Mouse (Mus musculus): ENCODE measurements around the gene Tbc1d7. TPM values are rescaled to one million over a fixed set of nuclear protein-coding genes. Genes with fewer than 3 reads are reported as not detected.

The Tbc1d7 gene
- polyA plus RNA-seq, 1 experiment from 2014 or later, result 33.9 TPM

DNA sequence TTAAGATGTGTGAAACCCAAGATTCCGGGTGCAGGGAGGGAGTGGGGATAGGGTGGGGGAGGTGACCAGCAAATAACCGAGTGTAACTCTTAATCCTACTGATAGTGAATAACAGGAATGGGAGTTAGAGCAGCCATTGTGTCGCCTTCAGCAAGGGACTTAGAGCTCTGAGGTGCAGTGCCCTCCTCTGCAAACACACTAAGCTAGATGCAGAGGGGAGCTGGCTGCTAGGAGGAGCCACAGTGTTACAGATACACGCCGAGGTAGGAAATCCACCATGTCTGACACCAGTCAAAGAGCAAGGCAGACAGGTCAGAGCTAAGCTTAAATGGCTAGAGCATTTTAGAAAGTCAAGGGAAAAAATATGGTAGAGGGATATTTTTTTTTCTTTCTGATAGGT, 13.9 kb downstream of the Tbc1d7 start:
- no peak overlapping the region for H3K4me2 ChIP-seq (ENCODE audit: low read depth, low read length)
- no peak overlapping the region for H3K4me3 ChIP-seq (ENCODE audit: low read length)
- no peaks in the 10 kb centered on the region for H3K27me3 ChIP-seq (replicated peaks; ENCODE audit: control insufficient read depth, insufficient read depth, low read length)
- ATAC-seq, result no peak
- H3K27ac ChIP-seq (ENCODE audit: low read length), result no peak overlapping the region
- H3K9ac ChIP-seq (ENCODE audit: low read depth, low read length), result no peak overlapping the region
- H3K9me3 ChIP-seq (ENCODE audit: control insufficient read depth, low read length), result no peaks in the 10 kb centered on the region
- H3K36me3 ChIP-seq (ENCODE audit: control insufficient read depth, insufficient read depth, low read length), result no peaks in the 10 kb centered on the region
- WGBS, result 51% methylated on average over 5 of the region's 5 CpGs
- H3K4me1 ChIP-seq (ENCODE audit: control insufficient read depth, insufficient read depth, low read length), result no peaks in the 10 kb centered on the region

DNA sequence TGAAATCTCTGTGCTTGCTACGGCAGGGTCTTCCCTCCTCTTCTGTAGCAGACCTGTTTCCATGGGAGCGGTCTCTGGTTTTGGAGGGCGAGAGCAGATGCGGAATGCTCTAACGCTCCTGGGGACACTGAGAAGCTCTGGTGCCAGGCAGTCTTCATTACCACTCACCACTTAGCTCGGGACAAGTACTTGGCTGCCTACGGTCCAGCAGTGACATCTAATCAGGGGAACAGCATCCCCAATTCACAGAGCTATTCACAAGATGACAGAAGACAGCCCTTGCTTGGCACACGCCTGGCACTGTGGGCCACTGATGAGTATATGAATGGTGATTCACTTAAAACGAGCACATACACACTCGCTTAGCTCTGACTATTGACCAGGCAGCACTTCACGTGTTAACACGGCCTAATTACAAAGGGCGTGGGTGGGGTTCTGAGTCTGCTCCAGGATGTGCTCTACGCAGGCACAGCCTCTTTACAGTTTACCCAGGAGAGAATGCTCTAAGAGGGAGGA, 19.2 kb downstream of the Tbc1d7 start:
- Histone ChIP-seq H3K4me3 (ENCODE audit: low read length) (no peak overlapping the region), H3K9ac (ENCODE audit: low read depth, low read length) (no peak overlapping the region), H3K27me3 (replicated peaks; ENCODE audit: control insufficient read depth, insufficient read depth, low read length) (no peaks in the 10 kb centered on the region), H3K9me3 (ENCODE audit: control insufficient read depth, low read length) (no peaks in the 10 kb centered on the region), H3K27ac (ENCODE audit: low read length) (no peak overlapping the region), H3K4me1 (ENCODE audit: control insufficient read depth, insufficient read depth, low read length) (no peaks in the 10 kb centered on the region), H3K36me3 (ENCODE audit: control insufficient read depth, insufficient read depth, low read length) (0 out of 2 replicates have a peak, but pooled peaks cover 2% of the 10 kb centered on the region), H3K4me2 (ENCODE audit: low read depth, low read length) (no peak overlapping the region)
- ATAC-seq, result no peak
- WGBS, result 87% methylated on average over 14 of the region's 14 CpGs

DNA sequence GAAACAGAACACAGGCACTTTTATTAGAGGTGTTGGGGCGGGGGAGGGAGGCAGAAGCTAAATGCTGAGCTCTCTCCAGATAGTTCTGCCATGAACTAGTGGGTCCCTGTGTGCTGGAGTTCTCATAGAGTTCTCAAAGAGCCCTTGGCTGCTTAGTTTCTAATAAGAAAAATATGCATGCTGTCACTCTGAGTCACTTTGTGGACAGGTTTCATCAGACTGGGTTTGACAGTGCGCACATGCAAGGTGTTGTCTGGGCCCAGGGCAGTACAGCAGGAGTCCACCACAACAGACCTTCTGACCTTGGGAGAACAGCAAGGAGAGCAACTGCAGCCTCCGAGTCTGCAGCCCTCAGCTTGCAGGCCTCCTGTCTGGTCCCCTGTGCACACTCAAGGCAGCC, 21.6 kb downstream of the Tbc1d7 start:
- no peak for ATAC-seq
- H3K27ac ChIP-seq (ENCODE audit: low read length), result no peak overlapping the region
- no peak overlapping the region for H3K4me2 ChIP-seq (ENCODE audit: low read depth, low read length)
- H3K9ac ChIP-seq (ENCODE audit: low read depth, low read length), result no peak overlapping the region
- no peaks in the 10 kb centered on the region for H3K4me1 ChIP-seq (ENCODE audit: control insufficient read depth, insufficient read depth, low read length)
- H3K27me3 ChIP-seq (replicated peaks; ENCODE audit: control insufficient read depth, insufficient read depth, low read length), result no peaks in the 10 kb centered on the region
- 75% methylated on average over 3 of the region's 3 CpGs for WGBS
- no peak overlapping the region for H3K4me3 ChIP-seq (ENCODE audit: low read length)
- 0 out of 2 replicates have a peak, but pooled peaks cover 2% of the 10 kb centered on the region for H3K36me3 ChIP-seq (ENCODE audit: control insufficient read depth, insufficient read depth, low read length)
- no peaks in the 10 kb centered on the region for H3K9me3 ChIP-seq (ENCODE audit: control insufficient read depth, low read length)

DNA sequence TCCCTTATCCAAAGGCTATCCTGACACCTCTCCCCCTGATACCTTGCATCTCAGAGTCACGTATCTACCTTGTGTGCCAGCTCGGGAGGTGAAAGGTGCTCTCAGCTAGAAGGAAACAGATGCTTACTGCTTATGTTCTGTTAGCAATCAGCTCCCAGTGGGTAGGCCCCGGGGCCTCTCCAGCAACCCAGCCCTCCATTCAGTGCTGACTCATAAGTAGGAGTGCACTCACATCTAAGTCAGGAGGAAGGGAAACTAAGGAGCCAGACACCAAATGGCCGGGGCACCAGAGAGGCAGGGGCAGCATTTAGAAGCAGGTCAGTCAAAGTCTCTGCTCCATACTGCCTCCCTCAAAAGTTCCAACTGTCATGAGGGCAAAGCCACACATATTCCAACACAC, 22.6 kb downstream of the Tbc1d7 start:
- H3K4me2 ChIP-seq (ENCODE audit: low read depth, low read length), result no peak overlapping the region
- H3K9ac ChIP-seq (ENCODE audit: low read depth, low read length), result no peak overlapping the region
- H3K9me3 ChIP-seq (ENCODE audit: control insufficient read depth, low read length), result no peaks in the 10 kb centered on the region
- no peak overlapping the region for H3K4me3 ChIP-seq (ENCODE audit: low read length)
- H3K27me3 ChIP-seq (replicated peaks; ENCODE audit: control insufficient read depth, insufficient read depth, low read length), result no peaks in the 10 kb centered on the region
- 0 out of 2 replicates have a peak, but pooled peaks cover 2% of the 10 kb centered on the region for H3K36me3 ChIP-seq (ENCODE audit: control insufficient read depth, insufficient read depth, low read length)
- peak; percentile 52; the same call in 1 of the 2 replicates for ATAC-seq
- H3K27ac ChIP-seq (ENCODE audit: low read length), result no peak overlapping the region
- no peaks in the 10 kb centered on the region for H3K4me1 ChIP-seq (ENCODE audit: control insufficient read depth, insufficient read depth, low read length)
- WGBS, result 69% methylated on average over 4 of the region's 4 CpGs

DNA sequence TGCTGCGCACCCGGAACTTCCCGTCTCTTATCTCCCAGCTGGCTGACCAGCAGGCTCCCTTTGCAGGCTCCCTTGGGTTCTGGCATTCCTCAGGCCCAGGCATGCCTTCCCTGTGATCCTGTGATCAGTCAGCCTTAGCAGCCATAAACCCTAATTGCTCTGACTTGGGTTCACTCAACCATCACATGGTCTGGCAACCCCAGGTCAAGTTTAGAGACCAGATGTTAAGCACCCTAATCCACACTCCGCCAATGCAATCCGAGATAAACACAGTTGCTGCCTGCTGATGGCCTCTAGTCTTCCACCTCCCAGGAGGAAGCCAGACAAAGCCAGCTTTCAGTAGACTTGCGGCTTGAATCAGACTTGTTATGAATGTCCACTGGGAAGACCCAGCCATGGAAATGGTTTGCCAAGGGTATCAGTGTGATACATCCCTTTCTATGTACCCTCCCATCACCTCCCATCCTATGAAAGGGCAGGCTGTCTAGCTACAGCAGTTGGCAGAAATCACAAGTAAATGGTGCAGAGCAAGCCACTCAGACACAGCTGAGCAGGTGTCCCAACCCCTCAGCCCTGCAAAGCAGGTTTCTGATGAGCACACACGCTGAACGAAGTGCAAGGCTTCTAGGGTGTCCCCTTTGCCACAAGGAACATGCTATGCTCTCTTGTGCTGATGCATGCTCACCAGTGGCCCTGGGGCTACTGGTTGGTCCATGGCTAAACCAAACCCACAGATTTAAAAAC, 24.6 kb downstream of the Tbc1d7 start:
- Histone ChIP-seq H3K4me1 (ENCODE audit: control insufficient read depth, insufficient read depth, low read length) (no peaks in the 10 kb centered on the region), H3K36me3 (ENCODE audit: control insufficient read depth, insufficient read depth, low read length) (0 out of 2 replicates have a peak, but pooled peaks cover 2% of the 10 kb centered on the region), H3K4me2 (ENCODE audit: low read depth, low read length) (no peak overlapping the region), H3K9ac (ENCODE audit: low read depth, low read length) (no peak overlapping the region), H3K27ac (ENCODE audit: low read length) (no peak overlapping the region), H3K4me3 (ENCODE audit: low read length) (no peak overlapping the region), H3K27me3 (replicated peaks; ENCODE audit: control insufficient read depth, insufficient read depth, low read length) (no peaks in the 10 kb centered on the region), H3K9me3 (ENCODE audit: control insufficient read depth, low read length) (no peaks in the 10 kb centered on the region)
- WGBS, result 49% methylated on average over 8 of the region's 8 CpGs
- peak; percentile 36 for ATAC-seq

DNA sequence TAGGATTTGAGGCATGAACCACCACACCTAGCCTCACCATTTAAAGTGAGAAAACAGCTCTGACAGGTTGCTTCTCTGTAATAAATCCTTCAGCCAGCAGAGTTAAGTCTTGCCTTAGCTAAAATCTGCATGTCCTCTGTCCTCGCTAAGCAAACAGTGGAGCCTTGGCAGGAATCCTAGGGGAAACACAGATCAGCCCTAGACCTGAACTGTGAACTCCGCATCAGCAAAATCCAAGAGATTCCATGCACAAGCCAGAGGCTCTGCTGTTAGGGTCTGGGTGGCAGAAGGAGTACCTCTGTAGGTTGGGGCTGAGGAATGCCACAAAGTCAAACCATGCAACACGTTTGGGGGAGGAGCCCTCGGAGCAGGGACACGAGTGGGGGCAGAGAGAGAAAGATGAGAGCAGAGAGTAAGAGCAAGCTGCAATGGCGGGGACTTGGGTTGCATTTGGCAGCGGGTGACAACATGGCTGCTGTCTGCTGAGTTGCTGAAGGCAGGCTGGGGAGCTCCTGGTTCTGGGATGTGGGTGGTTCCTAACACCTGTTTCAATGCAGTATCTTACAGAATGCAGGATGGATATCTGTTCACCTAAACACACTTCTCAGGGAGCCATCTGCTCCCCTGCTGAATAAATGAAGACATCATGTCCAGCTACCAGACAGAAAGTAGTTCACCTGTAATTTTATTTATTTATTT, 26.4 kb downstream of the Tbc1d7 start:
- no peaks in the 10 kb centered on the region for H3K27me3 ChIP-seq (replicated peaks; ENCODE audit: control insufficient read depth, insufficient read depth, low read length)
- no peaks in the 10 kb centered on the region for H3K4me1 ChIP-seq (ENCODE audit: control insufficient read depth, insufficient read depth, low read length)
- no peaks in the 10 kb centered on the region for H3K9me3 ChIP-seq (ENCODE audit: control insufficient read depth, low read length)
- H3K9ac ChIP-seq (ENCODE audit: low read depth, low read length), result no peak overlapping the region
- no peak for ATAC-seq
- WGBS, result 62% methylated on average over 7 of the region's 7 CpGs
- no peak overlapping the region for H3K27ac ChIP-seq (ENCODE audit: low read length)
- H3K4me2 ChIP-seq (ENCODE audit: low read depth, low read length), result no peak overlapping the region
- H3K36me3 ChIP-seq (ENCODE audit: control insufficient read depth, insufficient read depth, low read length), result 0 out of 2 replicates have a peak, but pooled peaks cover 2% of the 10 kb centered on the region
- no peak overlapping the region for H3K4me3 ChIP-seq (ENCODE audit: low read length)

DNA sequence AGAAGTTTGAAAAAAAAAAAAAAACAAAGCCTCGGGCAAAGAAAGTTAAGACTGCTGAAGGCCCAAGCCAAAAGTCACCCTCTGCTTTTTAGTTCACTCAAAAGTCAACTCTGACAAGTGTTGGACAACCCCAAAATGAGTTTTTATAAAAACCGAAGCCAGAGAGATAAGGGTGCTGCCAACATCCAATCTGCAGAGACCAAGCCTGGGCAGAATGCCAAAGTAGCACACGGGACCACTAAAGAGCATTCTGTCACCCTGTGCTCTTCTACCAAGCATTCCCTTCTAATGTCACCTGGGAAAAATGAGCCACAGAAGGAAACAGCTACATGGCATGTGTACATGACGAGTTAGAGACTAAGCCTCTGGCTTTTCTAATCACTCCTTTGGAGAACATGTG, 36.8 kb downstream of the Tbc1d7 start:
- Histone ChIP-seq H3K4me2 (ENCODE audit: low read depth, low read length) (no peak overlapping the region), H3K4me1 (ENCODE audit: control insufficient read depth, insufficient read depth, low read length) (peaks cover 9% of the 10 kb centered on the region), H3K27ac (ENCODE audit: low read length) (no peak overlapping the region), H3K27me3 (replicated peaks; ENCODE audit: control insufficient read depth, insufficient read depth, low read length) (no peaks in the 10 kb centered on the region), H3K9ac (ENCODE audit: low read depth, low read length) (no peak overlapping the region), H3K36me3 (ENCODE audit: control insufficient read depth, insufficient read depth, low read length) (no peaks in the 10 kb centered on the region), H3K4me3 (ENCODE audit: low read length) (no peak overlapping the region), H3K9me3 (ENCODE audit: control insufficient read depth, low read length) (no peaks in the 10 kb centered on the region)
- ATAC-seq, result no peak
- 65% methylated on average over 4 of the region's 4 CpGs for WGBS

DNA sequence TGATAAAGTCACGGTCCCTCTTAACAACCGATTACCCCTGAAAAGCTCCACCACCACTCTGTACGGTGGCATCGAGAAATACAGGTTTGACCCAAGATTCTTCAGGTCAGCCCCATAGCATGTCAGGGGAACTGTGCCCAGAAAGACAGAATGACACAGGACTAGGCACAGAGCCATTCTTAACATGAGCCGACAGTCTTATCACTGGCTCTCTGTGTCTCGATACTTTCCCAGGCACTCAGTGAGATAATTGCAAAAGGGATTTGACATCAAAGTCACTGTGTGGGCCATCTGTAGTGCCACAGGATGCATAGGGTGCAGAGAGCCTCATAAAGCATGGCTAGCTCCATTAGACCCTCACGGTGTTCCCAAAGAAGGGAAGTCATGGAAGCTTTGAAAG, 37.9 kb downstream of the Tbc1d7 start:
- ATAC-seq, result no peak
- H3K9me3 ChIP-seq (ENCODE audit: control insufficient read depth, low read length), result no peaks in the 10 kb centered on the region
- H3K4me2 ChIP-seq (ENCODE audit: low read depth, low read length), result no peak overlapping the region
- H3K27ac ChIP-seq (ENCODE audit: low read length), result no peak overlapping the region
- H3K9ac ChIP-seq (ENCODE audit: low read depth, low read length), result no peak overlapping the region
- H3K4me3 ChIP-seq (ENCODE audit: low read length), result no peak overlapping the region
- peaks cover 9% of the 10 kb centered on the region for H3K4me1 ChIP-seq (ENCODE audit: control insufficient read depth, insufficient read depth, low read length)
- 72% methylated on average over 7 of the region's 7 CpGs for WGBS
- H3K36me3 ChIP-seq (ENCODE audit: control insufficient read depth, insufficient read depth, low read length), result no peaks in the 10 kb centered on the region
- H3K27me3 ChIP-seq (replicated peaks; ENCODE audit: control insufficient read depth, insufficient read depth, low read length), result no peaks in the 10 kb centered on the region

DNA sequence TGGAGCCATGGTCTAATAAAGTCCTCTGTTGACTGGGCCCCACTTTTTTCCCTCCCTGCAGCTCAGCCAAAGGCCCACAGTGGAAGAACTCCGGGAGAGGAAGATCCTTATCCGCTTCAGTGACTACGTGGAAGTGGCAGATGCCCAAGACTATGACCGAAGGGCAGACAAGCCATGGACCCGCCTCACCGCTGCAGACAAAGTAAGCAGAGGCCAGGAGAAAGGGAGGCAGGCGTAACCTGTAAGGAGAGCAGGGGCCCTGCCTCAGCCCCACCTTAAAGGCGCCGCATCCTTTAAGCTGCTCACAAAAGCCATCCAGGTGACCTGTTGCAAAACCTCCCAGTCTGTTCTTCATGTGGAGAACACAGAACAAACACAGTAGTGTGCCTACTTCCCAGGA, 38.4 kb downstream of the Tbc1d7 start:
- H3K9ac ChIP-seq (ENCODE audit: low read depth, low read length), result no peak overlapping the region
- H3K36me3 ChIP-seq (ENCODE audit: control insufficient read depth, insufficient read depth, low read length), result no peaks in the 10 kb centered on the region
- no peak overlapping the region for H3K4me2 ChIP-seq (ENCODE audit: low read depth, low read length)
- peak; percentile 58; the same call in 1 of the 2 replicates for ATAC-seq
- no peak overlapping the region for H3K4me3 ChIP-seq (ENCODE audit: low read length)
- 67% methylated on average over 9 of the region's 9 CpGs for WGBS
- no peak overlapping the region for H3K27ac ChIP-seq (ENCODE audit: low read length)
- no peaks in the 10 kb centered on the region for H3K9me3 ChIP-seq (ENCODE audit: control insufficient read depth, low read length)
- no peaks in the 10 kb centered on the region for H3K27me3 ChIP-seq (replicated peaks; ENCODE audit: control insufficient read depth, insufficient read depth, low read length)
- peaks cover 9% of the 10 kb centered on the region for H3K4me1 ChIP-seq (ENCODE audit: control insufficient read depth, insufficient read depth, low read length)
